Mouse (Mus musculus): ENCODE measurements around the gene Rlf.

The Rlf gene

GRCm38 (mm10) chr4:121214793-121215304 lies at the start of gene Rlf:
Rlf (minus strand) TSS chr4:121215084.
- DNase-seq (ENCODE audit: low spot score in 2 of 2): peak; percentile 98

- no peak for DNase-seq (ENCODE audit: low spot score in 2 of 2)
Measured at GRCm38 (mm10) chr4:121241612-121242000, 26.7 kb upstream of the Rlf start.

- peak in 1 of 2 experiments; percentile 11 for DNase-seq (ENCODE audit: low spot score in 2 of 2)
Measured at GRCm38 (mm10) chr4:121240637-121241611, 26.0 kb upstream of the Rlf start.

- no peak for DNase-seq (ENCODE audit: low spot score in 2 of 2)
Measured at GRCm38 (mm10) chr4:121239878-121240277, 25.0 kb upstream of the Rlf start.

GRCm38 (mm10) chr4:121231772-121232414 lies 17.0 kb upstream of the Rlf start:
- DNase-seq (ENCODE audit: low spot score in 2 of 2): peak in 1 of 2 experiments; percentile 36

GRCm38 (mm10) chr4:121230943-121231614 lies 16.2 kb upstream of the Rlf start:
- DNase-seq (ENCODE audit: low spot score in 2 of 2): peak; percentile 14

- no peak for DNase-seq (ENCODE audit: low spot score in 2 of 2)
Measured at GRCm38 (mm10) chr4:121227072-121227471, 12.2 kb upstream of the Rlf start.

GRCm38 (mm10) chr4:121225177-121225576 lies 10.3 kb upstream of the Rlf start:
- no peak for DNase-seq (ENCODE audit: low spot score in 2 of 2)

- DNase-seq (ENCODE audit: low spot score in 2 of 2): no peak
Measured at GRCm38 (mm10) chr4:121223136-121223535, 8.3 kb upstream of the Rlf start.

- no peak for DNase-seq (ENCODE audit: low spot score in 2 of 2)
Measured at GRCm38 (mm10) chr4:121216216-121216615, 1.3 kb upstream of the Rlf start.

- no peak for DNase-seq (ENCODE audit: low spot score in 2 of 2)
Measured at GRCm38 (mm10) chr4:121215489-121215888, 605 bp upstream of the Rlf start.

- peak in 1 of 2 experiments; percentile 36 for DNase-seq (ENCODE audit: low spot score in 2 of 2)
Measured at GRCm38 (mm10) chr4:121213936-121214792, 720 bp downstream of the Rlf start.

- no peak for DNase-seq (ENCODE audit: low spot score in 2 of 2)
Measured at GRCm38 (mm10) chr4:121208911-121209310, 6.0 kb downstream of the Rlf start.

- DNase-seq (ENCODE audit: low spot score in 2 of 2): no peak
Measured at GRCm38 (mm10) chr4:121197856-121198255, 17.0 kb downstream of the Rlf start.

GRCm38 (mm10) chr4:121196995-121197394 lies 17.9 kb downstream of the Rlf start:
- peak; percentile 43 to 59 for DNase-seq (ENCODE audit: low spot score in 2 of 2)

- peak; percentile 66 to 69 for DNase-seq (ENCODE audit: low spot score in 2 of 2)
Measured at GRCm38 (mm10) chr4:121196205-121196604, 18.7 kb downstream of the Rlf start.

GRCm38 (mm10) chr4:121194736-121195135 lies 20.1 kb downstream of the Rlf start:
- no peak for DNase-seq (ENCODE audit: low spot score in 2 of 2)

- no peak for DNase-seq (ENCODE audit: low spot score in 2 of 2)
Measured at GRCm38 (mm10) chr4:121192306-121192705, 22.6 kb downstream of the Rlf start.

- DNase-seq (ENCODE audit: low spot score in 2 of 2): no peak
Measured at GRCm38 (mm10) chr4:121189341-121189740, 25.5 kb downstream of the Rlf start.

GRCm38 (mm10) chr4:121179669-121180068 lies 35.2 kb downstream of the Rlf start:
- DNase-seq (ENCODE audit: low spot score in 2 of 2): no peak

GRCm38 (mm10) chr4:121167656-121168055 lies 47.2 kb downstream of the Rlf start:
- no peak for DNase-seq (ENCODE audit: low spot score in 2 of 2)

Data from natural killer cell, adult 2 months (primary cell).